Mouse (Mus musculus) bone marrow macrophage, adult 2 months (primary cell): Measurements from ENCODE around the gene Ola1. TPM values are rescaled to one million over a fixed set of nuclear protein-coding genes. Genes with fewer than 3 reads are reported as not detected.

Source experiments
- H3K27ac ChIP-seq: 2 replicates; pipeline ENCODE4 v1.5.1; 2012; ENCODE audit warnings: low read depth, low read length; ENCODE audit not compliant: insufficient read depth
- H3K4me1 ChIP-seq: 2 replicates; pipeline ENCODE4 v1.6.1; 2012; ENCODE audit warnings: low read length; ENCODE audit not compliant: control insufficient read depth, insufficient read depth
- H3K4me3 ChIP-seq: 2 replicates; pipeline ENCODE4 v1.5.1; 2012; ENCODE audit warnings: mild to moderate bottlenecking, low read length, moderate library complexity; ENCODE audit not compliant: insufficient read depth
- CTCF ChIP-seq: IDR thresholded peaks from 2 replicates; pipeline ENCODE4 v1.5.1; 2012; ENCODE audit warnings: low read depth, mild to moderate bottlenecking, low read length, moderate library complexity
- POLR2A ChIP-seq: IDR thresholded peaks from 2 replicates; pipeline ENCODE4 v1.6.1; 2012; ENCODE audit warnings: mild to moderate bottlenecking, low read depth, low read length, borderline replicate concordance
- polyA plus RNA-seq: library from polyadenylated mRNA; stranded (reverse); fragments of >200 nt; gene quantifications from 2 replicates; pipeline ENCODE4 v1.2.4, GENCODE M21; 2012; ENCODE audit not compliant: missing spikeins, insufficient read depth, insufficient read length

Gene Ola1
- polyA plus RNA-seq, 1 experiment, result 60.5 TPM

- no peaks in the 10 kb centered on the region for H3K4me1 ChIP-seq
- H3K4me3 ChIP-seq, result no peak overlapping the region
- TF ChIP-seq CTCF, result no peak
- TF ChIP-seq POLR2A, result no peak
- H3K27ac ChIP-seq, result no peak overlapping the region
Measured at GRCm38 (mm10) chr2:73096491-73096890, 122.2 kb downstream of the Ola1 start.

- no peak overlapping the region for H3K4me3 ChIP-seq
- H3K4me1 ChIP-seq, result no peaks in the 10 kb centered on the region
- H3K27ac ChIP-seq, result no peak overlapping the region
- no peak for TF ChIP-seq CTCF
- no peak for TF ChIP-seq POLR2A
Measured at GRCm38 (mm10) chr2:73095300-73095699, 123.4 kb downstream of the Ola1 start.

- H3K27ac ChIP-seq, result no peak overlapping the region
- TF ChIP-seq CTCF, result no peak
- no peak for TF ChIP-seq POLR2A
- H3K4me1 ChIP-seq, result no peaks in the 10 kb centered on the region
- no peak overlapping the region for H3K4me3 ChIP-seq
Measured at GRCm38 (mm10) chr2:73093032-73093431, 125.7 kb downstream of the Ola1 start.

GRCm38 (mm10) chr2:73091302-73091701 is 127.4 kb downstream of the Ola1 start:
- Histone ChIP-seq H3K27ac (no peak overlapping the region), H3K4me1 (no peaks in the 10 kb centered on the region), H3K4me3 (no peak overlapping the region)
- TF ChIP-seq CTCF, result no peak
- no peak for TF ChIP-seq POLR2A

GRCm38 (mm10) chr2:73087641-73088040 is 131.1 kb downstream of the Ola1 start:
- H3K4me1 ChIP-seq, result no peaks in the 10 kb centered on the region
- TF ChIP-seq CTCF (no peak), POLR2A (no peak)
- H3K4me3 ChIP-seq, result no peak overlapping the region
- H3K27ac ChIP-seq, result no peak overlapping the region

- Histone ChIP-seq H3K4me3 (no peak overlapping the region), H3K27ac (no peak overlapping the region), H3K4me1 (no peaks in the 10 kb centered on the region)
- TF ChIP-seq CTCF, result no peak
- no peak for TF ChIP-seq POLR2A
Measured at GRCm38 (mm10) chr2:73085669-73086304, 132.9 kb downstream of the Ola1 start.

- TF ChIP-seq POLR2A (no peak), CTCF (no peak)
Measured at GRCm38 (mm10) chr2:73082476-73082875, 136.2 kb downstream of the Ola1 start.

GRCm38 (mm10) chr2:73081861-73082260 is 136.9 kb downstream of the Ola1 start:
- peaks cover 2% of the 10 kb centered on the region; the same call in 1 of the 2 replicates for H3K4me1 ChIP-seq
- no peak overlapping the region for H3K4me3 ChIP-seq
- H3K27ac ChIP-seq, result no peak overlapping the region
- TF ChIP-seq CTCF (no peak), POLR2A (no peak)

More at GRCm38 (mm10) chr2:73082476-73082875, 136.2 kb downstream of the Ola1 start:
- Histone ChIP-seq H3K4me1 (peaks cover 2% of the 10 kb centered on the region; the same call in 1 of the 2 replicates), H3K4me3 (no peak overlapping the region), H3K27ac (no peak overlapping the region)

GRCm38 (mm10) chr2:73080084-73080483 is 138.6 kb downstream of the Ola1 start:
- H3K4me3 ChIP-seq, result no peak overlapping the region
- no peak overlapping the region for H3K27ac ChIP-seq
- peaks cover 2% of the 10 kb centered on the region; the same call in 1 of the 2 replicates for H3K4me1 ChIP-seq
- no peak for TF ChIP-seq POLR2A
- TF ChIP-seq CTCF, result no peak

- TF ChIP-seq POLR2A, result no peak
- no peak for TF ChIP-seq CTCF
- Histone ChIP-seq H3K4me3 (no peak overlapping the region), H3K27ac (no peak overlapping the region), H3K4me1 (peaks cover 2% of the 10 kb centered on the region; the same call in 1 of the 2 replicates)
Measured at GRCm38 (mm10) chr2:73079311-73079710, 139.4 kb downstream of the Ola1 start.

GRCm38 (mm10) chr2:73073811-73074472 is 144.8 kb downstream of the Ola1 start:
- Histone ChIP-seq H3K4me1 (peaks cover 3% of the 10 kb centered on the region; the same call in 1 of the 2 replicates), H3K4me3 (no peak overlapping the region), H3K27ac (no peak overlapping the region)
- TF ChIP-seq POLR2A, result no peak
- no peak for TF ChIP-seq CTCF
